Mouse (Mus musculus) adrenal gland, postnatal 10 days (tissue): ENCODE measurements around the gene Gm21858. TPM values are rescaled to one million over a fixed set of nuclear protein-coding genes. Genes with fewer than 3 reads are reported as not detected.
"Not testable (repeated sequence)": the region's sequence is repeated elsewhere in the genome, so short reads cannot be mapped to it uniquely, and the experiment has no call there.

Source experiments
- DNase-seq: peaks from one replicate; pipeline ENCODE4 v3.0.0; 2021; ENCODE audit warnings: mixed read lengths
- long read RNA-seq, 2 experiments: library from polyadenylated mRNA; stranded (forward); transcript quantifications; one replicate each; pipeline ENCODE4 v2.0.0; 2021
- total RNA-seq, 2 experiments: library from RNA; stranded (reverse); gene quantifications; 2 replicates each; pipeline ENCODE4 v1.2.3; 2021

Gene Gm21858
- total RNA-seq = not detected
- long read RNA-seq, experiment 1 = 0 reads
- long read RNA-seq, experiment 2 = 0 reads

DNA sequence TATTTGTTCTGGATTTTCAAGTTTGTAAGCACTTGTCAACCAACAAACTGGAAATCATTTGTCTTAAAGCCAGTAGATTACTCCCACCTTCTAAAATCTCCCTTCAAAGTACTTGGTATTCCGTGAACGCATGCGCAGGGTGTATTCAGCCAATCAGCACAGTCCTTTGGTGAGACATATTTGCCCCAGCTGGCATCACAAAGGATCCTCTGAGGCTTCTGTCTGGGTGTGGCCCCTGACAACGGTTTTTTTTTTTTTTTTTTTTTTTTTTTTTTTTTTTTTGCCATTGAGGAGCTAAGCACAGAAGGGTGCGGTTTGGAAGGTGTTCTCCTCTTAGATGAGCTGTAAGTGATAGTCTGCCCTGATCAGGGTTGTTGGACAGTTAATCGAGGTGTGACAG, at the start of gene Gm21858:
Gene Gm21858, plus strand, starts transcription at position 301 of the 400 bp plus-strand sequence.
- DNase-seq = not testable (repeated sequence)
